ENCODE assay signal across 15 mouse cellular contexts in genomic region chr1:75393846-75394245, GRCm38 (mm10). TPM values are rescaled to one million over a fixed set of nuclear protein-coding genes. Genes with fewer than 3 reads are reported as not detected.
DNase-seq lines count a peak whose midpoint lies in the region; ATAC-seq and TF ChIP-seq lines count a peak whose summit lies in the region.
"Had no signal": no experiment of that assay in that cellular context is flagged by ENCODE, and none has a peak within 500 bp of the region (broad histone marks: within the 10 kb centered on the region; RNA-seq: fewer than 3 reads in every experiment).

No protein-coding gene starts in this region.

- H3K27ac ChIP-seq in forebrain, embryonic 13.5 days = peak overlapping the region; percentile 55
- no peak overlapping the region; the same call in 1 of the 2 replicates for H3K27ac ChIP-seq in forebrain, embryonic 10.5 days
- peak overlapping the region; percentile 74 for H3K27ac ChIP-seq in layer of hippocampus, adult 2 months
- H3K27ac ChIP-seq in forebrain, embryonic 14.5 days (ENCODE audit: low read depth, low read length) = peak overlapping the region; percentile 55; the same call in 1 of the 2 replicates
- 0 out of 2 replicates have a peak overlapping the region, but pooled peaks have one; percentile 38 for H3K27ac ChIP-seq in stomach, embryonic 15.5 days
- H3K27ac ChIP-seq: hindbrain, embryonic 14.5 days; kidney, embryonic 15.5 days; liver, embryonic 15.5 days; macrophage had no signal

- WGBS in forebrain, embryonic 13.5 days = 82% methylated on average over 3 of the region's 3 CpGs
- 91% methylated on average over 3 of the region's 3 CpGs for WGBS in forebrain, embryonic 10.5 days
- WGBS in forebrain, embryonic 14.5 days = 91% methylated on average over 3 of the region's 3 CpGs
- WGBS in stomach, embryonic 15.5 days = 92% methylated on average over 3 of the region's 3 CpGs

- H3K9ac ChIP-seq in forebrain, embryonic 13.5 days = 0 out of 2 replicates have a peak overlapping the region, but pooled peaks have one; percentile 36
- H3K9ac ChIP-seq in forebrain, embryonic 14.5 days (ENCODE audit: low read length) = no peak overlapping the region
- no peak overlapping the region for H3K9ac ChIP-seq in stomach, embryonic 15.5 days
- H3K9ac ChIP-seq: hindbrain, embryonic 14.5 days; kidney, embryonic 15.5 days; liver, embryonic 15.5 days had no signal

- no peak overlapping the region for H3K4me3 ChIP-seq in forebrain, embryonic 13.5 days
- H3K4me3 ChIP-seq in forebrain, embryonic 10.5 days = no peak overlapping the region
- H3K4me3 ChIP-seq in layer of hippocampus, adult 2 months = peak overlapping the region; percentile 2; the same call in 1 of the 2 replicates
- H3K4me3 ChIP-seq in forebrain, embryonic 14.5 days (ENCODE audit: low read depth, low read length) = no peak overlapping the region
- no peak overlapping the region for H3K4me3 ChIP-seq in stomach, embryonic 15.5 days (replicated peaks)
- H3K4me3 ChIP-seq: kidney, embryonic 15.5 days; liver, embryonic 15.5 days had no signal

- H3K36me3 ChIP-seq in forebrain, embryonic 13.5 days (ENCODE audit: poor library complexity, severe bottlenecking) = no peaks in the 10 kb centered on the region
- H3K36me3 ChIP-seq in forebrain, embryonic 10.5 days (replicated peaks) = peaks cover 22% of the 10 kb centered on the region; the same call in 1 of the 2 replicates
- no peaks in the 10 kb centered on the region for H3K36me3 ChIP-seq in forebrain, embryonic 14.5 days (ENCODE audit: control insufficient read depth, insufficient read depth, low read length)
- 0 out of 2 replicates have a peak, but pooled peaks cover 4% of the 10 kb centered on the region for H3K36me3 ChIP-seq in stomach, embryonic 15.5 days
- H3K36me3 ChIP-seq: liver, embryonic 15.5 days had no signal

- no peak for DNase-seq in forebrain, embryonic 10.5 days (ENCODE audit: extremely low spot score, low spot score)
- DNase-seq in layer of hippocampus, adult 2 months (ENCODE audit: low spot score in 2 of 2) = no peak
- no peak for DNase-seq in layer of hippocampus, adult 9-11 months
- no peak for DNase-seq in forebrain, embryonic 14.5 days (ENCODE audit: low spot score)
- DNase-seq in urinary bladder, postnatal 25 days (ENCODE audit: low spot score) = no peak
- no peak for DNase-seq in gastrocnemius, postnatal 36 days
- DNase-seq: midbrain, embryonic 14.5 days; thymus, postnatal 14 days had no signal

- H3K9me3 ChIP-seq in forebrain, embryonic 13.5 days (replicated peaks) = no peaks in the 10 kb centered on the region
- H3K9me3 ChIP-seq in forebrain, embryonic 10.5 days = no peaks in the 10 kb centered on the region
- H3K9me3 ChIP-seq in forebrain, embryonic 14.5 days (replicated peaks; ENCODE audit: control insufficient read depth, low read length) = no peaks in the 10 kb centered on the region
- H3K9me3 ChIP-seq in stomach, embryonic 15.5 days = no peaks in the 10 kb centered on the region
- H3K9me3 ChIP-seq: kidney, embryonic 15.5 days; liver, embryonic 15.5 days had no signal

- no peak overlapping the region for H3K4me2 ChIP-seq in forebrain, embryonic 13.5 days
- H3K4me2 ChIP-seq in forebrain, embryonic 14.5 days (ENCODE audit: low read length) = no peak overlapping the region
- no peak overlapping the region for H3K4me2 ChIP-seq in stomach, embryonic 15.5 days
- H3K4me2 ChIP-seq: hindbrain, embryonic 14.5 days; kidney, embryonic 15.5 days; liver, embryonic 15.5 days had no signal

- no peak for TF ChIP-seq CTCF in layer of hippocampus, adult 2 months (conservative IDR thresholded peaks at IDR 0.05)

- ATAC-seq in forebrain, embryonic 13.5 days = no peak
- ATAC-seq in forebrain, embryonic 14.5 days = no peak
- ATAC-seq in stomach, embryonic 15.5 days (ENCODE audit: insufficient read depth, low FRiP score, low read depth) = no peak

- peaks cover 24% of the 10 kb centered on the region for H3K27me3 ChIP-seq in forebrain, embryonic 13.5 days
- peaks cover 24% of the 10 kb centered on the region for H3K27me3 ChIP-seq in forebrain, embryonic 10.5 days (ENCODE audit: poor library complexity, severe bottlenecking)
- peaks cover 10% of the 10 kb centered on the region for H3K27me3 ChIP-seq in forebrain, embryonic 14.5 days (replicated peaks; ENCODE audit: control insufficient read depth, insufficient read depth, low read length)
- peaks cover 6% of the 10 kb centered on the region; the same call in 1 of the 2 replicates for H3K27me3 ChIP-seq in stomach, embryonic 15.5 days (replicated peaks)

- H3K4me1 ChIP-seq in forebrain, embryonic 13.5 days = peaks cover 20% of the 10 kb centered on the region
- peaks cover 22% of the 10 kb centered on the region for H3K4me1 ChIP-seq in forebrain, embryonic 10.5 days
- peaks cover 10% of the 10 kb centered on the region for H3K4me1 ChIP-seq in forebrain, embryonic 14.5 days (ENCODE audit: control insufficient read depth, insufficient read depth, low read length)
- peaks cover 3% of the 10 kb centered on the region for H3K4me1 ChIP-seq in stomach, embryonic 15.5 days

- intact Hi-C loops in gastrocnemius, postnatal 36 days (cut with DNase I) = loop anchor here (2.0 kb wide), 1 partner anchor 19 kb away; the partner anchor contains the start of gene Speg

RNA-seq across cellular contexts. Expression of gene Speg, which starts 18.7 kb away (rescaled TPM):
- polyA plus RNA-seq in forebrain, embryonic 13.5 days (2015; fragmentation: Nextera tagmentation; extraction: Ambion mirVana) = 7.6 and 9.0 TPM in 2 replicates
- 23.2 and 29.3 TPM in 2 replicates for polyA plus RNA-seq in forebrain, embryonic 10.5 days (2016; fragmentation: Nextera tagmentation; extraction: Ambion mirVana)
- 100 to 1,000 TPM; 168 to 179 TPM for total RNA-seq in layer of hippocampus, adult 2 months (2021)
- 8.3 and 8.8 TPM in 2 replicates for polyA plus RNA-seq in forebrain, embryonic 14.5 days (2014; fragmentation: Nextera tagmentation; extraction: Ambion mirVana)
- 45.2 and 49.1 TPM in 2 replicates for polyA plus RNA-seq in stomach, embryonic 15.5 days (2015; fragmentation: Nextera tagmentation; extraction: Ambion mirVana)
- total RNA-seq in gastrocnemius, postnatal 36 days (2021) = 100 to 1,000 TPM; 229 to 230 TPM

RNA-seq across cellular contexts. Expression of gene Des, which starts 33.7 kb away (rescaled TPM):
- 0.81 and 1.1 TPM in 2 replicates for polyA plus RNA-seq in forebrain, embryonic 13.5 days (2015; fragmentation: Nextera tagmentation; extraction: Ambion mirVana)
- 2.6 and 4.3 TPM in 2 replicates for polyA plus RNA-seq in forebrain, embryonic 10.5 days (2016; fragmentation: Nextera tagmentation; extraction: Ambion mirVana)
- total RNA-seq in layer of hippocampus, adult 2 months (2021) = under 1 TPM; 0.88 to 1.00 TPM
- 1.3 and 1.4 TPM in 2 replicates for polyA plus RNA-seq in forebrain, embryonic 14.5 days (2014; fragmentation: Nextera tagmentation; extraction: Ambion mirVana)
- polyA plus RNA-seq in stomach, embryonic 15.5 days (2015; fragmentation: Nextera tagmentation; extraction: Ambion mirVana) = 92.1 and 93.2 TPM in 2 replicates
- 1,000 to 10,000 TPM; 1,843 to 1,948 TPM for total RNA-seq in gastrocnemius, postnatal 36 days (2021)
- polyA plus RNA-seq: macrophage had no signal

RNA-seq across cellular contexts. Expression of gene Gmppa, which starts 41.9 kb away (rescaled TPM):
- 53.7 and 62.7 TPM in 2 replicates for polyA plus RNA-seq in forebrain, embryonic 13.5 days (2015; fragmentation: Nextera tagmentation; extraction: Ambion mirVana)
- polyA plus RNA-seq in forebrain, embryonic 10.5 days (2016; fragmentation: Nextera tagmentation; extraction: Ambion mirVana) = 55.9 and 60.1 TPM in 2 replicates
- 10 to 100 TPM; 72.9 to 76.0 TPM for total RNA-seq in layer of hippocampus, adult 2 months (2021)
- 72.4 and 76.0 TPM in 2 replicates for polyA plus RNA-seq in forebrain, embryonic 14.5 days (2014; fragmentation: Nextera tagmentation; extraction: Ambion mirVana)
- polyA plus RNA-seq in stomach, embryonic 15.5 days (2015; fragmentation: Nextera tagmentation; extraction: Ambion mirVana) = 103 TPM in 2 replicates
- total RNA-seq in gastrocnemius, postnatal 36 days (2021) = 10 to 100 TPM; 35.4 to 35.5 TPM

RNA-seq across cellular contexts. Expression of gene Asic4, which starts 56.4 kb away (rescaled TPM):
- 4.0 and 5.4 TPM in 2 replicates for polyA plus RNA-seq in forebrain, embryonic 13.5 days (2015; fragmentation: Nextera tagmentation; extraction: Ambion mirVana)
- 3.1 and 3.4 TPM in 2 replicates for polyA plus RNA-seq in forebrain, embryonic 10.5 days (2016; fragmentation: Nextera tagmentation; extraction: Ambion mirVana)
- 1 to 10 TPM; 5.5 to 7.1 TPM for total RNA-seq in layer of hippocampus, adult 2 months (2021)
- 0.76 and 0.84 TPM in 2 replicates for polyA plus RNA-seq in forebrain, embryonic 14.5 days (2014; fragmentation: Nextera tagmentation; extraction: Ambion mirVana)
- 2.0 and 2.1 TPM in 2 replicates for polyA plus RNA-seq in stomach, embryonic 15.5 days (2015; fragmentation: Nextera tagmentation; extraction: Ambion mirVana)
- not detected for total RNA-seq in gastrocnemius, postnatal 36 days (2021)
- total RNA-seq: gastrocnemius, adult 8-10 months had no signal
- polyA plus RNA-seq: macrophage had no signal

Comparison
In these comparisons a context has a peak if more than half of its experiments do, and no peak if none do; other contexts are left out.
1. RNA of gene Des, which starts 33.7 kb away (polyA plus RNA-seq): 92.1 to 93.2 TPM in stomach, embryonic 15.5 days; 2.6 to 4.3 TPM in forebrain, embryonic 10.5 days, 1.3 to 1.4 TPM in forebrain, embryonic 14.5 days and 0.81 to 1.1 TPM in forebrain, embryonic 13.5 days; every median in the first group is over 10 times any median in the second.